In genomic region chr7:126806956-126807355, GRCm38 (mm10) we compare ENCODE assay signal across 16 mouse cellular contexts. TPM values are rescaled to one million over a fixed set of nuclear protein-coding genes. Genes with fewer than 3 reads are reported as not detected.
A peak's percentile ranks its signal among the peaks of the same experiment; 100 is the strongest.
DNase-seq lines count a peak whose midpoint lies in the region; ATAC-seq lines count a peak whose summit lies in the region.
"Had no signal": no experiment of that assay in that cellular context is flagged by ENCODE, and none has a peak within 500 bp of the region (broad histone marks: within the 10 kb centered on the region; RNA-seq: fewer than 3 reads in every experiment).

No protein-coding gene starts in this region.

- ATAC-seq in kidney, embryonic 16.5 days (ENCODE audit: low FRiP score, low TSS enrichment): no peak

- H3K9ac ChIP-seq in kidney, embryonic 16.5 days (replicated peaks; ENCODE audit: low read length): no peak overlapping the region

- H3K4me1 ChIP-seq in kidney, embryonic 16.5 days (ENCODE audit: insufficient read depth, low read length): peaks cover 21% of the 10 kb centered on the region

- WGBS in kidney, embryonic 16.5 days: 64% methylated on average over 6 of the region's 6 CpGs

- H3K4me3 ChIP-seq in kidney, embryonic 16.5 days (ENCODE audit: low read length): no peak overlapping the region
- H3K4me3 ChIP-seq: erythroblast, embryonic 14.5 days; hindbrain, embryonic 13.5 days had no signal

- H3K9me3 ChIP-seq in kidney, embryonic 16.5 days (ENCODE audit: low read length): no peaks in the 10 kb centered on the region
- H3K9me3 ChIP-seq: hindbrain, embryonic 13.5 days had no signal

- H3K27me3 ChIP-seq in kidney, embryonic 16.5 days (ENCODE audit: insufficient read depth, low read length): no peaks in the 10 kb centered on the region
- H3K27me3 ChIP-seq: hindbrain, embryonic 13.5 days had no signal

- no peak overlapping the region for H3K27ac ChIP-seq in kidney, embryonic 16.5 days (ENCODE audit: low read length)
- H3K27ac ChIP-seq: hindbrain, embryonic 13.5 days; macrophage had no signal

- DNase-seq in kidney, adult 18-20 months: peak; percentile 60
- DNase-seq in adipocyte (ENCODE audit: low spot score): peak; percentile 78
- peak; percentile 72 for DNase-seq in kidney, postnatal 14 days
- peak; percentile 71 for DNase-seq in lung, postnatal 25 days (ENCODE audit: low spot score)
- DNase-seq in urinary bladder, adult 18-20 months (ENCODE audit: low spot score in 2 of 2): no peak
- no peak for DNase-seq in left cerebral cortex, adult 18-20 months (ENCODE audit: low spot score in 2 of 2)
- DNase-seq: cerebellum, adult 9-10 months; gastrocnemius, postnatal 36 days; right cerebral cortex, postnatal 14 days had no signal

- H3K4me2 ChIP-seq in kidney, embryonic 16.5 days (replicated peaks; ENCODE audit: low read depth, low read length): no peak overlapping the region

- H3K36me3 ChIP-seq in kidney, embryonic 16.5 days (ENCODE audit: insufficient read depth, low read length): no peaks in the 10 kb centered on the region

RNA-seq across cellular contexts. Expression of gene Fam57b, which starts 9.5 kb away (rescaled TPM):
- 0.19 and 0.52 TPM in 2 replicates for polyA plus RNA-seq in kidney, embryonic 16.5 days (2015; fragmentation: Nextera tagmentation; extraction: Ambion mirVana)
- 10 to 100 TPM; 63.0 to 65.5 TPM for total RNA-seq in left cerebral cortex, adult 18-20 months (2021)
- polyA plus RNA-seq: erythroblast, embryonic 14.5 days had no signal

RNA-seq across cellular contexts. Expression of gene Ppp4c, which starts 14.7 kb away (rescaled TPM):
- polyA plus RNA-seq in kidney, embryonic 16.5 days (2015; fragmentation: Nextera tagmentation; extraction: Ambion mirVana): 267 and 271 TPM in 2 replicates
- total RNA-seq in left cerebral cortex, adult 18-20 months (2021): 10 to 100 TPM; 48.3 to 48.5 TPM

RNA-seq across cellular contexts. Expression of gene 4930451I11Rik, which starts 24.5 kb away (rescaled TPM):
- not detected in 2 replicates for polyA plus RNA-seq in kidney, embryonic 16.5 days (2015; fragmentation: Nextera tagmentation; extraction: Ambion mirVana)
- not detected for total RNA-seq in left cerebral cortex, adult 18-20 months (2021)
- total RNA-seq: adrenal gland, adult 18-20 months; gastrocnemius, postnatal 36 days; layer of hippocampus, postnatal 14 days had no signal
- polyA plus RNA-seq: erythroblast, embryonic 14.5 days; hindbrain, embryonic 13.5 days; macrophage; thymus, postnatal 0 days had no signal

RNA-seq across cellular contexts. Expression of gene Tbx6, which starts 25.7 kb away (rescaled TPM):
- 0.29 and 0.78 TPM in 2 replicates for polyA plus RNA-seq in kidney, embryonic 16.5 days (2015; fragmentation: Nextera tagmentation; extraction: Ambion mirVana)
- under 1 TPM; 0.56 to 0.63 TPM for total RNA-seq in left cerebral cortex, adult 18-20 months (2021)

RNA-seq across cellular contexts. Expression of gene Ypel3, which starts 30.2 kb away (rescaled TPM):
- polyA plus RNA-seq in kidney, embryonic 16.5 days (2015; fragmentation: Nextera tagmentation; extraction: Ambion mirVana): 95.8 and 101 TPM in 2 replicates
- 100 to 1,000 TPM; 282 to 325 TPM for total RNA-seq in left cerebral cortex, adult 18-20 months (2021)

Comparison
In these comparisons a context has a peak if more than half of its experiments do, and no peak if none do; other contexts are left out.
1. DNase-seq: peak in kidney, adult 18-20 months (single experiment), adipocyte (single experiment), kidney, postnatal 14 days (single experiment) and lung, postnatal 25 days (single experiment); none in urinary bladder, adult 18-20 months (0 of 2) and left cerebral cortex, adult 18-20 months (0 of 2).